ENCODE assay signal across 18 mouse cellular contexts in genomic region chr9:31183061-31183460, GRCm38 (mm10).
"Had no signal": no experiment of that assay in that cellular context is flagged by ENCODE, and none has a peak within 500 bp of the region (broad histone marks: within the 10 kb centered on the region; RNA-seq: fewer than 3 reads in every experiment).

No protein-coding gene starts in this region.

- H3K4me1 ChIP-seq: midbrain, embryonic 10.5 days had no signal

- H3K27ac ChIP-seq: kidney, postnatal 0 days; layer of hippocampus, adult 2 months; liver, embryonic 14.5 days; lung, embryonic 15.5 days; midbrain, embryonic 10.5 days; neural tube, embryonic 15.5 days had no signal

- H3K4me2 ChIP-seq: limb, embryonic 13.5 days; lung, embryonic 15.5 days; neural tube, embryonic 15.5 days had no signal

- DNase-seq: kidney, adult 11 months; kidney, adult 9 months; kidney, postnatal 36 days; left cerebral cortex, postnatal 4 days; lung, postnatal 36 days; midbrain, embryonic 14.5 days; right cerebral cortex, postnatal 4 days; spleen, adult 18-20 months; thymus, adult 18-20 months; thymus, postnatal 14 days had no signal

- H3K4me3 ChIP-seq: layer of hippocampus, adult 2 months; limb, embryonic 13.5 days; lung, embryonic 15.5 days; midbrain, embryonic 10.5 days; myocyte; neural tube, embryonic 15.5 days had no signal

- H3K9ac ChIP-seq: limb, embryonic 13.5 days; liver, embryonic 14.5 days; lung, embryonic 15.5 days; neural tube, embryonic 15.5 days had no signal

- H3K36me3 ChIP-seq: limb, embryonic 13.5 days; lung, embryonic 15.5 days; neural tube, embryonic 15.5 days had no signal

- H3K27me3 ChIP-seq: limb, embryonic 13.5 days; lung, embryonic 15.5 days; neural tube, embryonic 15.5 days had no signal

- H3K9me3 ChIP-seq: limb, embryonic 13.5 days; lung, embryonic 15.5 days; midbrain, embryonic 10.5 days; neural tube, embryonic 15.5 days had no signal
